Mouse (Mus musculus) hindbrain, postnatal 0 days (tissue): ENCODE data around the gene Cygb. TPM values are rescaled to one million over a fixed set of nuclear protein-coding genes. Genes with fewer than 3 reads are reported as not detected.

Experiments
- ATAC-seq: fragments of 200-750 bp; cut with Nextera tagmentation; 2 replicates; pipeline ENCODE4 v1.8.0; 2017; ENCODE audit warnings: mild to moderate bottlenecking, moderate TSS enrichment, moderate library complexity
- DNase-seq: peaks from one replicate; pipeline ENCODE4 v3.0.0-alpha.2; 2015; ENCODE audit warnings: low spot score
- H3K27ac ChIP-seq: fragments of 300-500 bp; sonication (generic); 2 replicates; pipeline ENCODE4 v1.5.1; 2014; ENCODE audit warnings: mild to moderate bottlenecking
- H3K27me3 ChIP-seq: fragments of 300-500 bp; sonication (generic); 2 replicates; pipeline ENCODE4 v1.6.1; 2014; ENCODE audit warnings: low read length, mixed read lengths; ENCODE audit not compliant: insufficient read depth
- H3K36me3 ChIP-seq: fragments of 300-500 bp; sonication (generic); 2 replicates; pipeline ENCODE4 v1.6.1; 2014; ENCODE audit warnings: low read length, mixed read lengths; ENCODE audit not compliant: insufficient read depth
- H3K4me1 ChIP-seq: fragments of 300-500 bp; sonication (generic); 2 replicates; pipeline ENCODE4 v1.6.1; 2014; ENCODE audit warnings: antibody characterized with exemption, low read length, mixed read lengths; ENCODE audit not compliant: insufficient read depth
- H3K4me2 ChIP-seq: fragments of 300-500 bp; sonication (generic); 2 replicates; pipeline ENCODE4 v1.6.1; 2014; ENCODE audit warnings: low read depth, mild to moderate bottlenecking, low read length, moderate library complexity, mixed read lengths
- H3K4me3 ChIP-seq: fragments of 300-500 bp; sonication (generic); 2 replicates; pipeline ENCODE4 v1.5.1; 2014; ENCODE audit warnings: low read length
- H3K9ac ChIP-seq: fragments of 300-500 bp; sonication (generic); replicated peaks from 2 replicates; pipeline ENCODE4 v1.6.1; 2014; ENCODE audit warnings: mild to moderate bottlenecking, low read length, moderate library complexity, mixed read lengths
- H3K9me3 ChIP-seq: fragments of 300-500 bp; sonication (generic); 2 replicates; pipeline ENCODE4 v1.6.1; 2016; ENCODE audit warnings: low read length, mixed read lengths
- CTCF ChIP-seq: IDR thresholded peaks from 2 replicates; pipeline ENCODE4 v1.5.1; 2016; ENCODE audit warnings: antibody characterized with exemption, control low read depth, low read depth
- WGBS: fragments of 180-500 bp; shearing (Covaris S2); extraction: QIAGEN DNeasy Blood & Tissue Kit; methylation state at CpG from one replicate; pipeline ENCODE4 v1.1.7; 2014; 5-methylcytosine and 5-hydroxymethylcytosine counted together
- polyA plus RNA-seq: library from polyadenylated mRNA; unstranded; fragments of >200 nt; fragmentation: Nextera tagmentation; extraction: Ambion mirVana; gene quantifications from 2 replicates; pipeline ENCODE4 v1.2.1, GENCODE M21; 2015
- total RNA-seq: library from RNA; depleted of rRNA; stranded (reverse); fragments of >200 nt; gene quantifications from 2 replicates; pipeline ENCODE4 v1.2.3, GENCODE M21; 2014

The Cygb gene
- total and polyA plus RNA-seq, 2 experiments from 2014 or later = 48.1 to 54.7 TPM

GRCm38 (mm10) chr11:116657311-116658223, 3.5 kb upstream of the Cygb start:
- peak; percentile 65 for TF ChIP-seq CTCF
- WGBS = 8% methylated on average over 22 of the region's 22 CpGs
- Histone ChIP-seq H3K9me3 (no peaks in the 10 kb centered on the region), H3K36me3 (no peaks in the 10 kb centered on the region), H3K4me2 (peak overlapping the region; percentile 50), H3K27ac (peak overlapping the region; percentile 62; the same call in 1 of the 2 replicates), H3K9ac (no peak overlapping the region), H3K4me1 (peaks cover 36% of the 10 kb centered on the region), H3K4me3 (no peak overlapping the region), H3K27me3 (no peaks in the 10 kb centered on the region)
- peak; percentile 97 for DNase-seq
- peak; percentile 81 for ATAC-seq

GRCm38 (mm10) chr11:116656348-116657191, 2.5 kb upstream of the Cygb start:
- DNase-seq = no peak
- Histone ChIP-seq H3K9me3 (no peaks in the 10 kb centered on the region), H3K9ac (no peak overlapping the region), H3K36me3 (no peaks in the 10 kb centered on the region), H3K4me3 (no peak overlapping the region), H3K27me3 (no peaks in the 10 kb centered on the region), H3K4me2 (no peak overlapping the region), H3K27ac (peak overlapping the region; percentile 62; the same call in 1 of the 2 replicates), H3K4me1 (peaks cover 35% of the 10 kb centered on the region)
- no peak for TF ChIP-seq CTCF
- 45% methylated on average over 16 of the region's 16 CpGs for WGBS
- no peak for ATAC-seq

- TF ChIP-seq CTCF = no peak
Measured at GRCm38 (mm10) chr11:116653709-116654221, 348 bp downstream of the Cygb start.

GRCm38 (mm10) chr11:116653234-116653633, 879 bp downstream of the Cygb start, which contains the start of gene Prcd:
Gene Prcd, plus strand, starts transcription at chr11:116653534.
- H3K4me3 ChIP-seq = peak within 1 kb of the TSS; percentile 64
- H3K9ac ChIP-seq = peak within 1 kb of the TSS; percentile 79
- WGBS = 8% methylated on average over 10 of the region's 10 CpGs
- H3K27me3 ChIP-seq = no peaks in the 10 kb centered on the region
- H3K9me3 ChIP-seq = no peaks in the 10 kb centered on the region
- peak within 1 kb of the TSS; percentile 75 for H3K27ac ChIP-seq
- TF ChIP-seq CTCF = no peak
- ATAC-seq (no peak), DNase-seq (no peak)
- peaks cover 25% of the 10 kb centered on the region for H3K4me1 ChIP-seq
- H3K4me2 ChIP-seq = peak within 1 kb of the TSS; percentile 95
- H3K36me3 ChIP-seq = no peaks in the 10 kb centered on the region; the same call in 1 of the 2 replicates

More at GRCm38 (mm10) chr11:116653709-116654221, 348 bp downstream of the Cygb start:
- no peaks in the 10 kb centered on the region for H3K27me3 ChIP-seq
- peaks cover 25% of the 10 kb centered on the region for H3K4me1 ChIP-seq
- peak overlapping the region; percentile 79 for H3K9ac ChIP-seq
- H3K9me3 ChIP-seq = no peaks in the 10 kb centered on the region
- peak overlapping the region; percentile 64 for H3K4me3 ChIP-seq
- DNase-seq (peak; percentile 63), ATAC-seq (peak; percentile 52; the same call in 1 of the 2 replicates)
- under 1% methylated on average over 46 of the region's 47 CpGs for WGBS
- no peaks in the 10 kb centered on the region; the same call in 1 of the 2 replicates for H3K36me3 ChIP-seq
- H3K4me2 ChIP-seq = peak overlapping the region; percentile 95
- peak overlapping the region; percentile 75 for H3K27ac ChIP-seq

GRCm38 (mm10) chr11:116652330-116653098, 1.6 kb downstream of the Cygb start:
- Histone ChIP-seq H3K27me3 (no peaks in the 10 kb centered on the region), H3K27ac (no peak overlapping the region), H3K9ac (peak overlapping the region; percentile 79), H3K4me2 (peak overlapping the region; percentile 95), H3K9me3 (no peaks in the 10 kb centered on the region), H3K4me3 (peak overlapping the region; percentile 64), H3K4me1 (peaks cover 22% of the 10 kb centered on the region), H3K36me3 (no peaks in the 10 kb centered on the region; the same call in 1 of the 2 replicates)
- ATAC-seq = no peak
- no peak for TF ChIP-seq CTCF
- WGBS = 57% methylated on average over 25 of the region's 25 CpGs
- no peak for DNase-seq

GRCm38 (mm10) chr11:116651339-116651738, 2.8 kb downstream of the Cygb start:
- no peaks in the 10 kb centered on the region; the same call in 1 of the 2 replicates for H3K36me3 ChIP-seq
- WGBS = 86% methylated on average over 8 of the region's 8 CpGs
- DNase-seq (no peak), ATAC-seq (no peak)
- H3K27me3 ChIP-seq = no peaks in the 10 kb centered on the region
- no peak overlapping the region for H3K27ac ChIP-seq
- TF ChIP-seq CTCF = no peak
- no peak overlapping the region for H3K4me3 ChIP-seq
- H3K4me1 ChIP-seq = peaks cover 18% of the 10 kb centered on the region; the same call in 1 of the 2 replicates
- H3K9me3 ChIP-seq = no peaks in the 10 kb centered on the region
- no peak overlapping the region for H3K9ac ChIP-seq
- H3K4me2 ChIP-seq = no peak overlapping the region
